Mouse (Mus musculus) limb, embryonic 11.5 days (tissue): ENCODE results near the gene Hpd. TPM values are rescaled to one million over a fixed set of nuclear protein-coding genes. Genes with fewer than 3 reads are reported as not detected.
A peak's percentile ranks its signal among the peaks of the same experiment; 100 is the strongest.

Experiments
- ATAC-seq: fragments of 200-750 bp; cut with Nextera tagmentation; 2 replicates; pipeline ENCODE4 v1.8.0; 2017; ENCODE audit warnings: low read depth; ENCODE audit not compliant: insufficient number of reproducible peaks, low FRiP score, low TSS enrichment
- DNase-seq: peaks from one replicate; pipeline ENCODE4 v3.0.0-alpha.2; 2015; ENCODE audit warnings: low spot score
- H3K27ac ChIP-seq: fragments of 300-500 bp; sonication (generic); replicated peaks from 2 replicates; pipeline ENCODE4 v1.5.1; 2014; ENCODE audit warnings: low read depth, mild to moderate bottlenecking, low read length
- H3K27me3 ChIP-seq: fragments of 300-500 bp; sonication (generic); 2 replicates; pipeline ENCODE4 v1.6.1; 2014; ENCODE audit warnings: mild to moderate bottlenecking, low read length, mixed read lengths; ENCODE audit not compliant: control insufficient read depth, insufficient read depth
- H3K36me3 ChIP-seq: fragments of 300-500 bp; sonication (generic); 2 replicates; pipeline ENCODE4 v1.6.1; 2014; ENCODE audit warnings: mild to moderate bottlenecking, low read length, moderate library complexity, mixed read lengths; ENCODE audit not compliant: control insufficient read depth, insufficient read depth
- H3K4me1 ChIP-seq: fragments of 300-500 bp; sonication (generic); 2 replicates; pipeline ENCODE4 v1.6.1; 2014; ENCODE audit warnings: low read length, mixed read lengths; ENCODE audit not compliant: control insufficient read depth, insufficient read depth
- H3K4me2 ChIP-seq: fragments of 300-500 bp; sonication (generic); 2 replicates; pipeline ENCODE4 v1.6.1; 2014; ENCODE audit warnings: low read depth, mild to moderate bottlenecking, moderate library complexity; ENCODE audit not compliant: severe bottlenecking
- H3K4me3 ChIP-seq: fragments of 300-500 bp; sonication (generic); 2 replicates; pipeline ENCODE4 v1.5.1; 2014; ENCODE audit warnings: low read depth, low read length
- H3K9ac ChIP-seq: fragments of 300-500 bp; sonication (generic); 2 replicates; pipeline ENCODE4 v1.6.1; 2014; ENCODE audit warnings: mild to moderate bottlenecking, low read length
- H3K9me3 ChIP-seq: fragments of 300-500 bp; sonication (generic); 2 replicates; pipeline ENCODE4 v1.6.1; 2016; ENCODE audit warnings: low read length; ENCODE audit not compliant: control insufficient read depth
- WGBS: fragments of 180-500 bp; shearing (Covaris S2); extraction: QIAGEN DNeasy Blood & Tissue Kit; methylation state at CpG from one replicate; pipeline ENCODE4 v1.1.7; 2014; 5-methylcytosine and 5-hydroxymethylcytosine counted together
- polyA plus RNA-seq: library from polyadenylated mRNA; unstranded; fragments of >200 nt; fragmentation: Nextera tagmentation; extraction: Ambion mirVana; gene quantifications from 2 replicates; pipeline ENCODE4 v1.2.1, GENCODE M21; 2014

Hpd gene
- polyA plus RNA-seq, 1 experiment from 2014 or later, result not detected

- H3K27me3 ChIP-seq, result no peaks in the 10 kb centered on the region
- H3K27ac ChIP-seq, result peak overlapping the region; percentile 100
- peak overlapping the region; percentile 100 for H3K9ac ChIP-seq
- H3K4me3 ChIP-seq, result peak overlapping the region; percentile 95
- H3K36me3 ChIP-seq, result peaks cover 6% of the 10 kb centered on the region
- H3K4me1 ChIP-seq, result peaks cover 44% of the 10 kb centered on the region
- WGBS, result 2% methylated on average over 6 of the region's 6 CpGs
- H3K9me3 ChIP-seq, result no peaks in the 10 kb centered on the region
- ATAC-seq, result no peak
- DNase-seq, result no peak
- H3K4me2 ChIP-seq, result peak overlapping the region; percentile 100
Observed at GRCm38 (mm10) chr5:123137910-123138229, 44.7 kb downstream of the Hpd start.

GRCm38 (mm10) chr5:123137044-123137909 lies 45.2 kb downstream of the Hpd start:
- Histone ChIP-seq H3K4me1 (peaks cover 49% of the 10 kb centered on the region), H3K4me2 (peak overlapping the region; percentile 100), H3K4me3 (peak overlapping the region; percentile 95), H3K9ac (peak overlapping the region; percentile 100), H3K9me3 (no peaks in the 10 kb centered on the region), H3K36me3 (peaks cover 6% of the 10 kb centered on the region), H3K27ac (peak overlapping the region; percentile 100), H3K27me3 (no peaks in the 10 kb centered on the region)
- under 1% methylated on average over 20 of the region's 20 CpGs for WGBS
- ATAC-seq (no peak), DNase-seq (peak; percentile 83)

DNA sequence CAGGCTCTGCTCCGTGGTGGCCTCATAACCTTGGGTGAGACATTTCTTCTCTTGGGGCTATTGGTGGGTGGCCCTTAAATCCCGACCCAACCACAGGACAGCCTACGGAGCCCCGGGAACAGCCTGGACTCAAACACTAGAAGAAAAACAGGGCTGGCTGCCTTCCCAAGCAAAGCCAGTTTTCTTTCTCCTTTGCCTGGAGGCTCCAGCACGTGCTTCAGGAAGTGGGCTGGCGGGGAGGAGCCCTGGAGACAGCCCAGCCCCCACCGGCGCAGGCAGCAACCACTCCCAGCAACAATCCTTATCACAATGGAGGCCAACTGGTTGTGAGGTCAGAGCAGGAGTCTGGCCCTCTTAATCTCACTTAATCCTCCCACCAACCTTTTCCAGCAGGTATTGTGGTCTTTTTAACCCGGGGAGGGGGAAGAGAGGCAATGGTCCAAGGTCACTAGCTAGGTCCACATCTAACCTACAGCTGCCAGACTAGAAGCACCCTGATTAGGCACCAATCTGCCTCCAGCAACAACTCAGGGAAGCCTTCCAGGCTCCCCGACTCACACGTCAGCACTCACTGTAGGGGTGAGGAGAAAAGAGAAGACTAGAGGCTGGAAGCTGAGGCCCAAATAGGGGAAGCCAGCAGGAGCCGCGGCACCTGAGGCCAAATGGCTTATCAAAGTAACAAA lies 46.0 kb downstream of the Hpd start:
- DNase-seq (peak; percentile 83), ATAC-seq (0 out of 2 replicates have a peak, but pooled peaks have one; percentile 27)
- peak overlapping the region; percentile 100 for H3K9ac ChIP-seq
- H3K36me3 ChIP-seq, result peaks cover 6% of the 10 kb centered on the region
- peaks cover 56% of the 10 kb centered on the region for H3K4me1 ChIP-seq
- peak overlapping the region; percentile 100 for H3K27ac ChIP-seq
- peak overlapping the region; percentile 100 for H3K4me2 ChIP-seq
- H3K27me3 ChIP-seq, result no peaks in the 10 kb centered on the region
- no peaks in the 10 kb centered on the region for H3K9me3 ChIP-seq
- H3K4me3 ChIP-seq, result peak overlapping the region; percentile 95
- WGBS, result under 1% methylated on average over 13 of the region's 13 CpGs

DNA sequence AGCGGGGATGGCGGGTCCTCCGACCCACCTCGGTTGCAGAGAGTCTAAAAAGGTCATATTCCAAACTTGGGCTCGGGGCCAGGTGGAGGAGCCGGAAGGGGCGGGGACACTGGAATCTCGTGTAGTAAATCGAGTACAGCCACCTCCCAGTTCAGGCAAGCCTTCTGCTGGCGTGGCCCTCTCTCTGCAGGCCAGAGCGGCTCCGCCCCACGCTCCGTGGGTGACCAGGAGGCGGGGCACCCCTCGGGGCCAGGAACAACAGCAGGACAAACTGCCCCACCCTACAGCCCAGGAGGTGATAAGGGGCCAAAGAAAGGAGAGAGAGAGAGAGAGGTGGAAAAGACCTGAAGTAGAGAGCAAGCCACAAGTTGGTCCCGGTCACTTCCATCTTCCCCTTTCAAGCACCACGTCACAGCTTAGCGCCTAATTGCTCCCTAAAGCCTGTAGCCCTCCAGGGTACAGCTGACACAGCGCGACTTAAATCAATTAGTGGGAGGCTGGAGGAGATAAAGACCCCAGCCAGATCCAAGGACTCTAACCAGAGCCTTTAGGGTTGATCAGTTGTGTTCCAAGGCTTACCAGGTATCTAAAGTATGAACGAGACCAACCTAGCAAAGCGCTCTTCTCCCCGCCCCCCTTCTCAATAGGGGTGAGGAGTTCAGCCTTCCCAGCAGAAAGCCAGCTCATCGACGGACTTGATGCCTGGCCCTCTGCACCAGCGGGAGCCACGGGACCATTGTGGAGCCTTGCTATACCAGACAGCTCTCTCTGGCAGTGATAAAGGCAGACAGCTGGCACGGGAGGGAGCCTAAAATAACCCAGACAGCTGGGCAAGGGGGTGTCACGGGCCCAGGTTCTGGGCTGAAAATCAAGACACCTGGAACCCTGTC lies 46.8 kb downstream of the Hpd start:
- ATAC-seq (peak; percentile 2; the same call in 1 of the 2 replicates), DNase-seq (peak; percentile 72)
- Histone ChIP-seq H3K27me3 (no peaks in the 10 kb centered on the region), H3K4me1 (peaks cover 58% of the 10 kb centered on the region), H3K9ac (peak overlapping the region; percentile 100), H3K4me2 (peak overlapping the region; percentile 100), H3K36me3 (peaks cover 6% of the 10 kb centered on the region), H3K27ac (peak overlapping the region; percentile 100), H3K9me3 (no peaks in the 10 kb centered on the region), H3K4me3 (peak overlapping the region; percentile 95)
- 2% methylated on average over 30 of the region's 30 CpGs for WGBS

DNA sequence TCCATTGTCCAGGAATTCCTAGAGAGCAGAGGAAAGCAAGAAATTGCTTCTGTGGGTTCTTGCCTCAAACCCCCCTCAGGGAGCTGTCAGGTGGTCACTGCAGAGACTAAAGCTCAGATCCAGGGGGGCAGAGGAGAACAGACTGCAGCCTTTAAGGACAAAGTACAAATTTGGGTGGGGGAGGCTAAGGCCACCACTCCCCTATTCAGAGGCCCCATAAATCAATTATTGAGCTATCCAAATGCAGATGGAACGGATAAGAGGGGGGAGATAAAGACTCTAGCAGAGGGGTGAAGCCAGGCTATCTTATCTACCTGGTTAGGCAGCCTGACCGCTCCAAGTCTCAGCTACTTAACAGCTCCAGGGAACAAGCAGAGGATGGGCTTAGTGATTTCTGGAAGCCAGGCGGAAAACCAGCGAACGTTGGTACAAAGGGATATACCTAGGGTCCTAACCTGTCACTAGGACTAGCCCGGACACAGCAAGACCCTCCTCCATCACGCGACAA lies 47.6 kb downstream of the Hpd start:
- Histone ChIP-seq H3K9ac (peak overlapping the region; percentile 17; the same call in 1 of the 2 replicates), H3K4me3 (peak overlapping the region; percentile 95), H3K27ac (peak overlapping the region; percentile 47; the same call in 1 of the 2 replicates), H3K9me3 (no peaks in the 10 kb centered on the region), H3K27me3 (no peaks in the 10 kb centered on the region), H3K36me3 (peaks cover 6% of the 10 kb centered on the region), H3K4me2 (peak overlapping the region; percentile 100), H3K4me1 (peaks cover 58% of the 10 kb centered on the region)
- WGBS, result 23% methylated on average over 8 of the region's 8 CpGs
- no peak for DNase-seq
- no peak for ATAC-seq

GRCm38 (mm10) chr5:123134186-123134874 lies 48.2 kb downstream of the Hpd start:
- H3K27ac ChIP-seq, result peak overlapping the region; percentile 47; the same call in 1 of the 2 replicates
- H3K4me1 ChIP-seq, result peaks cover 58% of the 10 kb centered on the region

DNA sequence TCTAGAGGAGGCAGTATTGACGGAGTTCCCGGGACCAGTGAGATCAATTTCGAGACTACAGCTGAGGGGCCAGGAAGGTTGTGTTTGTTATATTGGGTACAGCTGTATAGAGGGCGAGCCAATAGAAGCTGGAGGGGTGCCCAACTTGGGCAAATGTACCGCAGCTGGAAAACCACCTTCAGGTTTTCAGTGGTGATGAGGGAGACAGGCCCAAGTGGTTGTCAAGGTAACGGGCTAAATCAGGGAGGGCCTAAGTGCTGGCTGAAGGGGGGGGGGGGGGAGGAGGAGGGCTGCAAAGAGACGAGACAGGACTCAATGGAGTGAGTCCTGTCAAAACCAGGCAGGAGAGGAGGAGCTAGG lies 48.8 kb downstream of the Hpd start:
- DNase-seq (no peak), ATAC-seq (no peak)
- Histone ChIP-seq H3K9me3 (no peaks in the 10 kb centered on the region), H3K27ac (no peak overlapping the region), H3K9ac (no peak overlapping the region), H3K4me3 (no peak overlapping the region), H3K36me3 (peaks cover 6% of the 10 kb centered on the region), H3K4me2 (no peak overlapping the region), H3K27me3 (no peaks in the 10 kb centered on the region), H3K4me1 (peaks cover 56% of the 10 kb centered on the region)
- WGBS, result 36% methylated on average over 7 of the region's 7 CpGs

More at GRCm38 (mm10) chr5:123134186-123134874, 48.2 kb downstream of the Hpd start:
- Histone ChIP-seq H3K36me3 (peaks cover 6% of the 10 kb centered on the region), H3K4me2 (peak overlapping the region; percentile 100), H3K27me3 (no peaks in the 10 kb centered on the region), H3K4me3 (peak overlapping the region; percentile 1; the same call in 1 of the 2 replicates), H3K9ac (0 out of 2 replicates have a peak overlapping the region, but pooled peaks have one; percentile 17), H3K9me3 (no peaks in the 10 kb centered on the region)
- DNase-seq (no peak), ATAC-seq (no peak)
- 50% methylated on average over 13 of the region's 13 CpGs for WGBS
